Mouse (Mus musculus): Measurements from ENCODE around the gene Akap6.
A peak's percentile ranks its signal among the peaks of the same experiment; 100 is the strongest.

Gene Akap6

DNA sequence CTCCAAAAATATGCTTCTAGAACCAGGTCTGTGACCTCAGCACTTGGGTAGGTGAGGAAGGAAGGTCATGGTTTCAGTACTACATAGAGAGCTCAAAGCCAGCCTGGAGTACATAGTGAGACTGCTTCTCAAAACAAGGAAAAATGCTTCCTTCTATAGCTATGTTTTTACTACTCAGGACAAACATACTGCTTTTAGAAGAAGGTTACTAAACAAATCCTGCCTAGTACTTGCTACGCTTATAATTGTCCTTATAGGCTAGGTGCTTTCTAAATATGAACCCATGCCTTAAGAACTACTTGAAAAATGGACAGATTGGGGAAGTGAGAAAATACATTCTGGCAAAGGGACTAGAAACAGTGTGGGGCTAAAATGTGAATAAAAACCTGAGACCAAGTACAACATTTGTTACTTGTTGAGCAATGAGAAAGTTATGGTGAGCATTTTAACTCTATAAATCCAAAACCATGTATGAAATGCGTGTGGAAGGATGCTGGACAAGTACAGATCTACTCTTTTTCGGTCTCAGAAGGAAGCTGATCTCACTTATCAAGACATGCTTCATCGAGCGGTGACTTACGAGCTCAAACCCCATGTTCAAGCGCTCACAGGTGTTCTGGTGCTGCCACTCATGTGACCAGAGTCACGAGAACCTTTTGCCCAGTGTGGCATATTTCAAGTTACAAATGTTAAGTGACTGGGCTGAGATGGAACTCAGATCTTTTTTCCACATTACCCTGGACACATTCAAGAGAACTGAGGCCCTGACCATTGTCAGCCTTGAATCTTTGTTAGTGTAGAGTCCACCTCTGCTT lies 469.2 kb downstream of the Akap6 start:
- peak; percentile 1 for DNase-seq

GRCm38 (mm10) chr12:53191435-53191834 lies 492.3 kb downstream of the Akap6 start:
- no peak for DNase-seq

GRCm38 (mm10) chr12:53193664-53194063 lies 494.5 kb downstream of the Akap6 start:
- no peak for DNase-seq

Data from B cell, adult 2 months (primary cell).